Mouse (Mus musculus): Measurements from ENCODE around the gene Polr1c. TPM values are rescaled to one million over a fixed set of nuclear protein-coding genes. Genes with fewer than 3 reads are reported as not detected.

Polr1c gene
- 53.8 and 81.2 TPM in 2 replicates for polyA plus RNA-seq (2016; fragmentation: Nextera tagmentation; extraction: Ambion mirVana)

DNA sequence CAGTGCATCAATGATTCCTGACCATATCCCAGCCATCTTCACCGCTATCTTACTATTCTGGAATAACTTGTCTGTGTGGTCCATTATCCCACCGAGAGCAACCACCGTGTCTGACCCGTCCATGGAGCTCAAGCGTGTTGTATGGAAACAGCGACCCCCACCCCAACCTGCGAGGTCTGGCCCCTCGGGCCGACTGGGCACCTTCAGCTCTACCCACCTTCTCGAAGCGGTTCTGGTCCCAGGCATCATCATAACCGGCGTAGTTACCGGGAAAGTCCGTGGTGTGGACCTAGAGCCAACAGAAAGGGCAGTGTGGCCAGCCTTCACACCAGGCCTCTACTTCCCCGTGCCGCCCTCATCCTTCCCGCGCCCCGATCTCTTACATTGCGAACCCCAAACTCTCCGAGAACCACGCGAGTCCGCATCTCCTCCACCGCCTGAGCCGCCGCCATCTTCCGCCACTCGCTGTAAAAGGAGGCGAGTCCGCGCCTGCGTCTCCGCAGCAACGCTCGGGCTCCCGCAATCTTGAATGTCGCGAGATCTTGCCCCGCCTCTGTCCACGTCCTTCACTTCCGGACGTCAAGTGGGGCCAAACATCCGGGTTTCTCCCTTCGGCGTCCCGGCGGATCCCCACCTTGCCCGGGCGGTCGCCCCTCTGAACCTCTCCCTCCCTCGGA lies at the start of gene Polr1c, which contains the start of gene Yipf3:
TSS of gene Polr1c (minus strand) at position 543 of the 677 bp plus-strand sequence.
TSS of gene Yipf3 (plus strand) at position 569 of the 677 bp plus-strand sequence.
- peaks cover 10% of the 10 kb centered on the region; the same call in 1 of the 2 replicates for H3K27me3 ChIP-seq (ENCODE audit: insufficient read depth, poor library complexity, severe bottlenecking)
- H3K4me3 ChIP-seq, result peak within 1 kb of the TSS; percentile 88
- H3K27ac ChIP-seq, result peak within 1 kb of the TSS; percentile 90
- DNase-seq (ENCODE audit: low spot score), result peak; percentile 97
- H3K4me1 ChIP-seq, result peaks cover 19% of the 10 kb centered on the region
- peaks cover 75% of the 10 kb centered on the region for H3K36me3 ChIP-seq
- under 1% methylated on average over 53 of the region's 53 CpGs for WGBS
- no peaks in the 10 kb centered on the region for H3K9me3 ChIP-seq

DNA sequence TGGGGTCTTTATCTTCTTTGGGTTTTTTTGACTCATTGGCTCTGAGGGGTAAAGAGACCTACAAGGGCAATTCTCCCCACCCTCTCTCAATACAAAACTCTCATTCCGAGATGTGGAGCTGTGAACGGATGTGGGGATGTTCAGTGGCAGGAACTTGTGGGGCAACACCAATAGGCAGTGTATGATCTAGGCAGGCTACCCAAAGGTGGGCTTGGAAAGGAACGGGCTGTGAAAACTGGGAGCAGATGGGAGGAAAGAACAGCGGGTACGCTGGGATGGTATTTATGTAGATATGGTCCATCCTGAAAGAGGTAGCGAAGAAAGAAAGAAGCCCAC lies 49.1 kb upstream of the Polr1c start:
- WGBS, result 13% methylated on average over 6 of the region's 6 CpGs

DNA sequence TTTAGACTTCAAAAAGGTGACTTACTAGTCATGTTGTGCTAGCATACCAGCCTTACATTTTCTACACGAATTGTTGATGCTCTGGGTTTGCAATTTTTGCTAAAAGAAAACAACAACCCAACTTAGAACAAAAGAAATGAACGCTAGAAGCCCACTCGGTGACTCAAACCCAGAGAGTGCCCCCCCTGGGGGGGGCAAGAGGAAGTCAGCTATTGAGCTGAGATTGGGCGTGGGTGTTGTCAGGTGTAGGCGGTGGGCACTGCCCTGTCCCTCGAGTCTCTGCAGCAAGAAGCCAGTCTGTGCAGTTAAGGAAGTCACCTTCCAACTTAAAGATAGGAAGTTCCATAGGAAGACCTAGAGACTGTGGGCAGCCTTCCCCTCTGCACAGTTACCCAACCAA lies 48.7 kb upstream of the Polr1c start:
- peaks cover 85% of the 10 kb centered on the region for H3K27me3 ChIP-seq (ENCODE audit: insufficient read depth, poor library complexity, severe bottlenecking)
- WGBS, result 42% methylated on average over 6 of the region's 6 CpGs
- no peaks in the 10 kb centered on the region for H3K36me3 ChIP-seq
- H3K4me3 ChIP-seq, result peak overlapping the region; percentile 75; the same call in 1 of the 2 replicates
- DNase-seq (ENCODE audit: low spot score), result no peak
- no peak overlapping the region for H3K27ac ChIP-seq
- H3K4me1 ChIP-seq, result peaks cover 24% of the 10 kb centered on the region
- no peaks in the 10 kb centered on the region for H3K9me3 ChIP-seq

More for the DNA sequence above, 49.1 kb upstream of the Polr1c start:
- H3K4me1 ChIP-seq, result peaks cover 24% of the 10 kb centered on the region
- H3K27me3 ChIP-seq (ENCODE audit: insufficient read depth, poor library complexity, severe bottlenecking), result peaks cover 89% of the 10 kb centered on the region
- H3K27ac ChIP-seq, result no peak overlapping the region
- no peaks in the 10 kb centered on the region for H3K9me3 ChIP-seq
- peak overlapping the region; percentile 75 for H3K4me3 ChIP-seq
- H3K36me3 ChIP-seq, result no peaks in the 10 kb centered on the region
- no peak for DNase-seq (ENCODE audit: low spot score)

DNA sequence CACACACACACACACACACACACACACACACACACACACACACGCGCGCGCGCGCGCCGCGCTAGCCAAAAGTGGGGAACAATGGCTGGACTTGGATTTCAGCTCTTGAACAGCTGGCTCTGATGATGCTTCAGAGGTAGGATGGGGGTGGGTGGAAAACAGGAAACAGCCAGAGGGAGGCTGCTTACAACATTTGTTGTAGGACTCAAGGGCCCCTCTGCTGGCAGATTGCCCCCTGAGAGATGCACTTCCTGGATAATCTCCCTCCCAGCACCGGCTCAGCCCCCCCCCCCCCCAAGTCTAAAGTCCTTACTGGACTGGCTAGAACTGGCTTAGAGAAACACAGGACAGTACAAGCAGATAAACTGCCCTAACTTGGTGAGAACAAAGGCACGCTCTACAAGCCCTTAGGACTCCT lies 39.8 kb upstream of the Polr1c start:
- H3K4me3 ChIP-seq, result no peak overlapping the region
- peaks cover 11% of the 10 kb centered on the region for H3K4me1 ChIP-seq
- no peaks in the 10 kb centered on the region for H3K27me3 ChIP-seq (ENCODE audit: insufficient read depth, poor library complexity, severe bottlenecking)
- peak overlapping the region; percentile 42 for H3K27ac ChIP-seq
- 58% methylated on average over 11 of the region's 11 CpGs for WGBS
- H3K9me3 ChIP-seq, result no peaks in the 10 kb centered on the region
- no peaks in the 10 kb centered on the region for H3K36me3 ChIP-seq
- DNase-seq (ENCODE audit: low spot score), result peak; percentile 74

DNA sequence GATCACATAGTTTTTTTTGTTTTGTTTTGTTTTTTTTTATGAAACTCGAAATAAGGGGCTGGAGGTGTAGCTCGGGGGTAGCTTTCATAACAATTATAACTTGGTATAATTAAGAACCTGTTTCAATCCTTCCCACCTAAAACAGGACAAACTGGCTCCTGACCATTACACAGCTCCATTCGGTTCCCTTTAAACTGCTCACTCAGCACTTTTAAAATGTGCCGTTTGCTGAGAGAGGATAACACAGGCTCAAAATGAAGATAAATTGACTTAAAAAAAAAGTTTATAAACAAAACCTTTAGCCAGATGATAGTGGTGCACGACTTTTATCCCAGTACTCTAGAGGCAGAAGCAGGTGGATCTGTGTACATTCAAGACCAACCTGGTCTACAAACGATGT lies 37.6 kb upstream of the Polr1c start:
- DNase-seq (ENCODE audit: low spot score), result no peak
- Histone ChIP-seq H3K36me3 (peaks cover 5% of the 10 kb centered on the region), H3K27ac (no peak overlapping the region), H3K9me3 (no peaks in the 10 kb centered on the region), H3K4me1 (peaks cover 26% of the 10 kb centered on the region), H3K4me3 (no peak overlapping the region), H3K27me3 (ENCODE audit: insufficient read depth, poor library complexity, severe bottlenecking) (no peaks in the 10 kb centered on the region)
- WGBS, result 63% methylated on average over 6 of the region's 6 CpGs

DNA sequence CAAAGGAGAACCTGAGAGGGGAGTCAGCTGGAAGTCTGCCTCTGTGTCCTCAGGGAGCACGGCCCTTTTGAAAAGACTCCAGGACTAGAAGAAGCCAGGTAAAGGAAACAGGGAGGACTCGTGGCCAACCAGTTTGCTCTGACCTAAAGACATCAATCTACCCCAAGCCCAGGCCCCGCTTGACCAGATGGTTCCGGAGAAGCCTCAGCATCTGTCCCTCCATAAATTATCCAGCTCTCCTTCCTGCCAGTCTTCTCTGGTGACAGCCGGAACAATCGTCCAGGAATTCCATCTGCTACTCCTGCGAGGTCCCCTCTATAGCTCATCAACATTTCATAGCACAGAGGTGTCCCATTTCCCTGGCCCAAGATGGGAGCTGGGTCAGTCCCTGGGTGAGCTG lies 36.8 kb upstream of the Polr1c start:
- peaks cover 12% of the 10 kb centered on the region for H3K36me3 ChIP-seq
- no peaks in the 10 kb centered on the region for H3K27me3 ChIP-seq (ENCODE audit: insufficient read depth, poor library complexity, severe bottlenecking)
- 67% methylated on average over 7 of the region's 7 CpGs for WGBS
- DNase-seq (ENCODE audit: low spot score), result peak; percentile 54
- H3K27ac ChIP-seq, result no peak overlapping the region
- peaks cover 26% of the 10 kb centered on the region for H3K4me1 ChIP-seq
- no peaks in the 10 kb centered on the region for H3K9me3 ChIP-seq
- no peak overlapping the region for H3K4me3 ChIP-seq

DNA sequence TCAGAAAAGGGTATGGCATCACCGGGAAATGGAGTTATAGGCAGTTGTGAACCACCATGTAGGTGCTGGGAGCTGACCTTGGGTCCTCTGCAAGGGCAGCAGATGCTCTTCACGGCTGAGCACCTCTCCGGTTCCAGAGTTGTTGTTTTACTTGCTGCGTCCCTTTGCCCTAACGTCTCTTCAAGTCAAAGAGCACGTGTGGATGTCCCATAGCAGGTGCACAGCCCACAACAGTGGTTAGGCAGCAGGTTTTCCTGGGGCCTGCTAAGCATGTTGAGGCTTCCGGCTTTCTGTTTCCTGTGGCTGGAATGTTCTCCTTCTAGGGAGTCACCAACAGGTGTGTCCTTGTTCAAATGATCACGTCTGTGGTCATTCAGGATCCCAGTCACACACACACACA lies 36.1 kb upstream of the Polr1c start:
- 85% methylated on average over 8 of the region's 8 CpGs for WGBS

DNA sequence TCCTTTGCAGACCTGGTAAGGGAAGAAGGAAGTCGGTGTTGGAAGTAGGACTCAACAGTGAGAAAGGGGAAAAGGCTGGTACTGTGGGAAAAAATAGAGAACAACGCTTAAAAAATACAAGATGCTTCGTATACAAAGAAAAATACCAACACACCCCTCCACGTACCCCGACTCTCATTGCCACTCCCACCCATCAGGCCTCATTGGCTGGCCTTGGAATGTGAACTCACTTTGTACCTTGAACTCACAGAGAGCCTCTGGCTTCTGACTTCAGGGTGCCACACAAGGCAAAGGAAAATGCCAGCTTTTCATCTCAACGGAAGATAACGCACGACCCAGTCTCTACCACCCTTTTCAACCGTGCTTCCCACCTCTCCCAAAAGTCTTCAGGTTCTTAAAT lies 35.3 kb upstream of the Polr1c start:
- 23% methylated on average over 9 of the region's 9 CpGs for WGBS
- Histone ChIP-seq H3K4me3 (peak overlapping the region; percentile 85), H3K27ac (peak overlapping the region; percentile 94; the same call in 1 of the 2 replicates)

More for the DNA sequence above, 36.1 kb upstream of the Polr1c start:
- Histone ChIP-seq H3K27me3 (ENCODE audit: insufficient read depth, poor library complexity, severe bottlenecking) (no peaks in the 10 kb centered on the region), H3K4me3 (no peak overlapping the region), H3K27ac (no peak overlapping the region), H3K4me1 (peaks cover 26% of the 10 kb centered on the region), H3K36me3 (peaks cover 18% of the 10 kb centered on the region), H3K9me3 (no peaks in the 10 kb centered on the region)
- no peak for DNase-seq (ENCODE audit: low spot score)

DNA sequence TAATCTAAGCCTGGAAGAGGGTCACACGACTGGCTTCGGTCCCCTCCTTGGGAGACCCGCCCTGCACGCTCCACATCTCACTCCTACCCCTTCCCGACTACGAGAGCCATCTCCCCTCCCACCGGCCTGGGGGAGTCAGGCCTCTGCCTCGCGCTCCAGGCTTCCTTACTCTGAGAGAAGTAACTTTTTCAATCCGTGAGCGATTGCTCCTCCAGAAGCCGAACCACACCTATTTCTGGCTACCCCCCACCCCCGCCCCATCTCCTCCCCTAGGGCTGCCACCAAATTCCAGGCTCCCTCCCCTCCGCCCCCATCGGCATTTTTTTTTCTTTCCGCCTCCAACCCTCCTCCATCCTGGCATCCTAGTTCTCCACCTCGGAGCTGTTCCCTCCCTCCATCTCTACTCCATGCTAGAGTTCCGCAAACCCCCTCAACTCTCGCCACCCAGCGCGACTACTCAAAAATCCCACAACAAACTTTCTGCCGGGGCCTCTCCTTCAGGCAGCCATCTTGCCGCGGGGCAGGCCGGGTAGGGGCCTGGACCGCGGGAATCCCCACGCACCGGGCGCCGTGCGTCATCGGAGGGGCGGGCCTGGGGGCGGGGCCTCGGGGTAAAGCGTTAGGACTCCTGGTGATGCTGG lies 34.7 kb upstream of the Polr1c start, which contains the start of gene Tjap1:
TSS of gene Tjap1 (minus strand) at position 544 of the 641 bp plus-strand sequence.
- peak; percentile 96 for DNase-seq (ENCODE audit: low spot score)
- H3K27me3 ChIP-seq (ENCODE audit: insufficient read depth, poor library complexity, severe bottlenecking), result no peaks in the 10 kb centered on the region
- peak within 1 kb of the TSS; percentile 85 for H3K4me3 ChIP-seq
- under 1% methylated on average over 37 of the region's 37 CpGs for WGBS
- H3K36me3 ChIP-seq, result peaks cover 29% of the 10 kb centered on the region
- H3K27ac ChIP-seq, result peak within 1 kb of the TSS; percentile 94
- H3K4me1 ChIP-seq, result peaks cover 28% of the 10 kb centered on the region
- no peaks in the 10 kb centered on the region for H3K9me3 ChIP-seq

More for the DNA sequence above, 35.3 kb upstream of the Polr1c start:
- Histone ChIP-seq H3K9me3 (no peaks in the 10 kb centered on the region), H3K4me1 (peaks cover 30% of the 10 kb centered on the region), H3K27me3 (ENCODE audit: insufficient read depth, poor library complexity, severe bottlenecking) (no peaks in the 10 kb centered on the region), H3K36me3 (peaks cover 24% of the 10 kb centered on the region)
- DNase-seq (ENCODE audit: low spot score), result no peak

DNA sequence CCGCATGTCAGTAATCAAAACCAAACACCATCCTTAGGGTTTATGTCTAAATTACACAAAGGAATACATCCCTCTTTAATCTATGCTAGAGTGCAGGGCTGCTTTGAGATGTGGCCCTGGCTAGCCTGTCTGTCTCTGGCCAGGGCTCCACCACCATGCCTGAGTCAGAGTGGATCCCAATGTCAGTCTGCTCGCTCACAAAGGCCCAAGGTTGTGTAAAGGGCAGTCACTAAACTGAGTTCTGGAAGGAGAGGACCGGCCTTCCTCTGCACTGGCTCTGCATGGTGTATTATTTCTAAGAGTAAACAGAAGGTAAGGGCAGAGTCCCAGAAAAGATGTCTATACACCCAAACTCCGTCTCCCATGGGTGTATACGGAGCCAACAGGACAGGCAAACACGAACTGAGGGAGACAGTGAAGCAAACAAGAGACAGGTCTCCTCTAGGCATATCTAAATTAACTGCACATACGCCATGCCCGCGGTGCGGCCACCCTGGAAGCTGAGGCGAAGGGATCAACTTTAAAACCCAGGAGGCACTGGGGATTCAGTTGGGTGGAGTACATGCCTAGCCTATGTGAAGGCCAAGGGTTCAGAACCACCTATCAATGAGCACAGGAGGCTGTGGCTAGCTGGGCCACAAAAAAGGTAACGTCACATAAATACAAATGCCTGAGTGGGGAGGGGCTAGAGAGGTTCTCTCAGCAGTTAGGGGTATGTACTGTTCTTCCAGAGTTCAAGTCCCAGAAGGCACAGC lies 30.3 kb upstream of the Polr1c start:
- no peaks in the 10 kb centered on the region for H3K9me3 ChIP-seq
- 87% methylated on average over 12 of the region's 12 CpGs for WGBS
- DNase-seq (ENCODE audit: low spot score), result peak; percentile 69
- peaks cover 46% of the 10 kb centered on the region for H3K4me1 ChIP-seq
- 0 out of 2 replicates have a peak overlapping the region, but pooled peaks have one; percentile 19 for H3K27ac ChIP-seq
- H3K27me3 ChIP-seq (ENCODE audit: insufficient read depth, poor library complexity, severe bottlenecking), result no peaks in the 10 kb centered on the region
- no peak overlapping the region for H3K4me3 ChIP-seq
- H3K36me3 ChIP-seq, result peaks cover 57% of the 10 kb centered on the region

DNA sequence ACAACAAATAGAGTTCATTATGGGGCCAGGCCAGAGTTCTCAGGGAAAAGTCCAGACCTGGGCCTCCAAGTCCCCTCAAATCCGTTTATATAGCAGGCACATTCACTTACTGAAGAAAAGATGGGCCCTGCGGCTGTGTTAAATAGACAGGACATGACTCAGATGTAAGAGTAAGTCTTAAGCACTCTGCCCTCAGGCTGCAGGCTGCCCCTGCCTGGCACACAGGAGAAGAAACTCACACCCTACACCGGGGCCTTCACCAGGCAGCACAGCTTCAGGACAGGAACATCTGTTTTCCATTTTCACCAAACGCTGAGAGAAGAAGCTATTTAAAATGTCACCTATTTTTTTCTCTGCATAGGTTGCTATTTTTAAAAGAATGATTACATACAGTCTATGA lies 29.7 kb upstream of the Polr1c start:
- Histone ChIP-seq H3K27me3 (ENCODE audit: insufficient read depth, poor library complexity, severe bottlenecking) (no peaks in the 10 kb centered on the region), H3K4me1 (peaks cover 48% of the 10 kb centered on the region), H3K27ac (no peak overlapping the region), H3K9me3 (no peaks in the 10 kb centered on the region), H3K4me3 (no peak overlapping the region), H3K36me3 (peaks cover 62% of the 10 kb centered on the region)
- no peak for DNase-seq (ENCODE audit: low spot score)
- WGBS, result 67% methylated on average over 4 of the region's 4 CpGs

DNA sequence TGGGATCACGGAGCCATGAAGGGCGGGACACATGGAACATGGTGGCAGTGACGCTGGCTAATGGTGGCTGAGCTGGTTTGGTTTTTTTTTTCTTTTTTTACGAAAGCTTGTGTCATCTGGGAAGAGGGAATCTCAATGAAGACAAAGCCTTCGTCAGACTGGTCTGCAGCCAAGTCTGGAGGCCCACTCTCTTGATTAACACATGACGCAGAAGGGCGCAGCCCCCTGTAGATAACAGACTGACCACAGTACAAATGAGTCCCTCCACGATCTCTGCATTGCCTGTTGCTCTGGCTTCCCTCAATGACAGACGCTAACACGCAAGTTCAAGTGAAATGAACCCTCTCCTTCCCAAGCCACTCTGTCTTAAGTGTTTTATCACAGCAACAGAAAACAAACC lies 27.7 kb upstream of the Polr1c start:
- peaks cover 76% of the 10 kb centered on the region for H3K36me3 ChIP-seq
- WGBS, result 67% methylated on average over 10 of the region's 10 CpGs

DNA sequence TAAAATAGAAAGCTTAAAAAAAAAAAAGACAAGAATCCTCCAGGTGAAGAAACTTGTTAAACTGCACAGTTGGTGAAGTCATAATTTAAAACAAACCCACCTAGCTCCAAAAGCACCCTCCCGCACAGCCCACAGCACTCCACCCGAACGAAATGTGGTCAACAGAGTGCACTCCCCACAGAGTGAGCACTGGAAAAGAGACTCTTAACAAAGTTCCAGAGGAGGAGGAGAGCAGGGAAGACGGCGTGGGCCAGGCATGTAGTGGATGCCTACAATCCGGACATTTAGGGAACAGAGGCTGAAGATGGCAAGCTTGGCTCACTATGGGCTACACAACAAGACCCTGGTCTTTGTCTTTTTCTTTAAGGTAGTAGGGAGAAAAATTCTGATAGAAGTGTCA lies 27.2 kb upstream of the Polr1c start:
- Histone ChIP-seq H3K36me3 (peaks cover 76% of the 10 kb centered on the region), H3K27me3 (ENCODE audit: insufficient read depth, poor library complexity, severe bottlenecking) (no peaks in the 10 kb centered on the region), H3K4me3 (no peak overlapping the region), H3K9me3 (no peaks in the 10 kb centered on the region), H3K27ac (no peak overlapping the region), H3K4me1 (peaks cover 45% of the 10 kb centered on the region)
- no peak for DNase-seq (ENCODE audit: low spot score)
- WGBS, result 82% methylated on average over 6 of the region's 6 CpGs

More for the DNA sequence above, 27.7 kb upstream of the Polr1c start:
- Histone ChIP-seq H3K9me3 (no peaks in the 10 kb centered on the region), H3K4me3 (no peak overlapping the region), H3K27ac (no peak overlapping the region), H3K4me1 (peaks cover 44% of the 10 kb centered on the region), H3K27me3 (ENCODE audit: insufficient read depth, poor library complexity, severe bottlenecking) (no peaks in the 10 kb centered on the region)
- no peak for DNase-seq (ENCODE audit: low spot score)
